Mouse (Mus musculus): ENCODE measurements around the gene Trmt11.
"Not testable (repeated sequence)": the region's sequence is repeated elsewhere in the genome, so short reads cannot be mapped to it uniquely, and the experiment has no call there.

Gene Trmt11

DNA sequence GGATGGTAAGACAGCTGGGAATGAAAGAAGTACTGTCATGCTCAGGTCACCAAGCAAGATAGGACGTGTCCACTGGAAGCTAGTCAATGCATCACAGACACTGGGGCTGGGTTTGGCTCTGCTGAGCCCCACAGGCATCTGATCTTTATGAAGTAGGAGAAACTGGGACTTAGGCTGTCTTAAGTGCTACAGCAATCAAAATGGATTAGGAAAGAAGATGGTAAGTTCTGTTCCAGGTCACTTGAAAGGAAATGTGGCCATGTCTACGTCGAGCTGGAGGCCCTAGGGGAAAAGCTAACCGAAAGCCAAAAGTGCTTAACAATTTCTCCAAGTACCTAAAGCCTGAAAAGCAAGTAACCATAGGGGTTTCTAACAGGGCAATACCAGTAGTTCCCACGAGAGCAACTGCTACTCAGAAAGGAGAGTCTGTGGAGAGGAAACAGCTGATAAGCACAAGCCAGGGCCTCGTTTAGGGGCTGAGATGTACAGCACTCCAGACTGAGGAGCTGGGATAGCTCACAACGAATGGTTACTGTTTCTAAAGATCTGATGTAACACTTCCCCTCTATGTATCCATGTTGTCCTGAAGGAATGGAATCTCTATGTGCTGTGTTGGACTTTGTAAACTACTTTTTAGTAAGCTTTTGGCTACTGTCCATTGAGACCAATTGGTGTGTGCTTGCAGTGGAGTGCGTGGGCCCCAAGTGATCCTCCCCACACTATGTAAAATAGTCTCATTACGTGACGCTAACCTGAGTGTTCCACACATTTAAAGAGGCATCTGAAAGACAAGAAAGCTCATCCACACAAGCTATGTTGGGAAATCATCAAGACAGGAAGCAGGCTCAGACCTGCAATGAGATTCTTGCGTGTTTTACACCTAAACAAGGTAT is 44.6 kb downstream of the Trmt11 start:
- DNase-seq (ENCODE audit: low spot score in 2 of 2) = no peak

DNA sequence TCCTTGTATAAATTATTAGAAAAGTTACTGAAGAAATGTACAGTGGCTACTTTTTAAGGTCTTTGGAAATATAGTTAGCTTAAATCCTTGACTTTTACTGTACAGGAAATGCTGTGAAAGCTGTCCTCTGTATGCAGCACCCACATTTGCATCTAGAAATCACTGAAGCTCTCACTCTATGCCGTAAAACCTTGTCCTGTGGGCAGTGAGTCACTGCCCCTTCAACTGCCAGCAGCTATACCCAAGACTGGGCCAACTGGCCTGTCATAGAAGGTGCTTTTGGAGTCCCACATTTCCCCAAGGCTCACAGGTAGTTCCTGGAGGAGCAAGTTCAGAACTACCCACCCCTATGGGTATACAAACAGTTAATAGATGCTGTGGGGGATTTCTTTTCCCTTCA is 48.2 kb downstream of the Trmt11 start:
- no peak for DNase-seq (ENCODE audit: low spot score in 2 of 2)

DNA sequence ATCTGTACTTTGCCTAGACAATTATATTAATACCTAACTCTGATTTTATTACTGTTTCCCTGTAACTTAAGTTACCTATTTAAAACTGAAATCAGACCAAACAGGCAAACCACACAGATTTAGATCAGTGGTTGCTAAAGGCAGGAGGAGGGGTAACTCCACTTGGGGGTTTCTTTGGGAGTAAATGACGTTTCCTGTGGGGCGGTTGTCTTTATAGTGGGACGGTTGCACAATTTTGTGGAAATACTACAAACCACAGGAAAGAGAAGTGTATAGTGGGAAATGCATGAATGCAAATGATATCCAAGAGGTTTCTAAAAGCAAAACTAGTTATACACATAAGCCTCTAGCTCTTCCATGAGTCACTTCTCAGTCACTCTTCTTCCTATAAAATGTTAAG is 50.6 kb downstream of the Trmt11 start:
- DNase-seq (ENCODE audit: low spot score in 2 of 2) = no peak

DNA sequence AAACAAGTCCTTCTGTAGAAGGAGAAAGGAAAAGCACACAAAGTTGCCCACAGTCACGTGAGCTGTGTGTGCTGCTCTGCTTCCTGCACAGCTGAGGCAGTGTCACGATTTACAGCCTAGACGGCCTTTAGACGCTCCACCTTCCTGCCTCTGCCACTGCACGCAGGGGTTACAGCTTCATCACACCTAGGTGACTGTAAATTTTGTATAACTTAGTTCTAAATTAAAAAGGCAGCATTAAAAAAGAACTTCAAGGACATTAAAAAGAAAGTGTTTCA is 62.1 kb downstream of the Trmt11 start:
- DNase-seq (ENCODE audit: low spot score in 2 of 2) = no peak

DNA sequence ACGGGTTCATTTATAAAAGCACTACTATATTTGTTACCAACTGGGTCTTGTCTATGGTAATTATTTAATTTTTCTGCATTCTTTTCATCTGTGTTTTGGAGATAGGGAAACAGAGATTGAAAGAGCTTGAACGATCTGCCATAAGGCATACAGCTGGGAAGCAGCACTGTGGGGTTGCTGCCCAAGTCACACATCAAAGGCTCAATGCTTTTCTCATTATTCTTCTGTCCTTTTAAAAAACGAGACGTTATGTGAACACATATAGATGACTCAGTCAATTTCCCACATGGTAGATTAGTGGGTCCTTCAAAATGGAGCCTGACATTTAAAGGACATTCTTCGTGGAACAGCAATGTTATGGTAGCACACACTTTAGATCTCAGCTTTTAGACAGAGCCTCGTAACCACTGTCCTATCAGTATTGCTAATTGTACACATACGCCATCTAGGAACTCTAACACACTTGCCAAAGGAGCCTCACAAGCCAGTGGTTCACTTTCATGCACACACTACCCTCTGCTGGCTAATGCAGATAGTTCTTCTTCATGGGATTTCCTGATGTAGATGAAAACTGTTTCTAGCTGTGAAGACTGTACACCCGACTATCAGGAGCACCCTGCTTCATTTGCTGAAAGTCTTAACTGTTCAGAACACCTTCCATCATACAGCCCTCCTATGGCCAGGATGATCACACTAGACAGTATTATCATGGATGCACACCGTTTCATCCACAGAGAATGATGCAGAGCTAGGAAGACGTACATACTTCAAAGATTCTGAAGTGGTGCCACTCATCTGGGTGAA is 62.6 kb downstream of the Trmt11 start:
- DNase-seq (ENCODE audit: low spot score in 2 of 2) = peak in 1 of 2 experiments; percentile 3

DNA sequence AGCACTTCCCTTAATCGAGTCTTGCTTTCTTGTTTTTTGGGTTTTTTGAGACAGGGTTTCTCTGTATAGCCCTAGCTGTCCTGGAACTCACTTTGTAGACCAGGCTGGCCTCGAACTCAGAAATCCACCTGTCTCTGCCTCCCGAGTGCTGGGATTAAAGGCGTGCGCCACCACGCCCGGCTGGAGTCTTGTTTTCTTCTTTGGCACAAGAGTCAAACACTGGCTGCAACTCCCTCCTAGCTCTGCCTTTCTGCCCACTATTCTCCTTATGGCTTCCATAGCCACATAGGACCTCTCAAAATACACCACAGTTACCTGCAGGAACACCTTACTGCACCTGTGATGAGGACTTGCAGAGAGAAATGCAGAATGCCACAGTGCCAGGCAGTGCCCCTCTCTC is 64.6 kb downstream of the Trmt11 start:
- not testable (repeated sequence) for DNase-seq (ENCODE audit: low spot score in 2 of 2)

DNA sequence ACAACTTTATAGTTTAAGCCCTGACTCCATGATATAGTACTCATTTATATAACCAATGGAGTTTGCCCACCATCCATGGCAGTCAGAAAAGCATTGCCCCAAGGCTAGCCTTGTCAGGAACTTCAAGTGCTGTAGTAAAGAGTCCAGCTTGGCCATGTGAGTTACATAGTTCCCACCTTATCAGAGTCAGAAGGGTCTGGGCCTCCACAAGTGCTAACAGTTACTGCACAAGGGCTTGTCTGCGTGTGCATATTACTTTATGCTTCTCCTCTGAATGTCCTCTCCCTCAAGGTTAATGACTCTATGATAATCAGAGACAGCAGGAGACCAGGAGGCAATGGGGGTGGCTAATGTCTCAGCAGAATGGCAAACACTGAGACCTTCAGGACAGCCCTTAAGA is 73.4 kb downstream of the Trmt11 start:
- no peak for DNase-seq (ENCODE audit: low spot score in 2 of 2)

DNA sequence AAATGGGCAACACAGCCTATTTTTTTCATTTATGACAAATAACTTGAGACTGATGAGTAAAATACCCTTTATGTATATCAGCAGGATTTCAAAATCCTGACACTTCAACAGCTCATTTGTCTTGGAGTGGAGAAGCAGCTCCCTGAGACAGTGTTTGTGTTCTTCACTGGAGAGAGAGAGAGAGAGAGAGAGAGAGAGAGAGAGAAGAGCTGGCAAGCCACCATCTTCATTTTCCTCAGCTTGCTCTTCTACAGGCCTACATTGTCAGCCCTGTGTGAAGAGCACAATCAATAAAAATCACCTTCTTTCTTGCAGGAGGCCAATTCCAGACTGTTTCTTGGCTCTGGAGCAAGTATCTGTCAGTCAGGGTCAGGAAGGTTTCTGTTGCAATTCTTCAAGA is 78.8 kb downstream of the Trmt11 start:
- no peak for DNase-seq (ENCODE audit: low spot score in 2 of 2)

DNA sequence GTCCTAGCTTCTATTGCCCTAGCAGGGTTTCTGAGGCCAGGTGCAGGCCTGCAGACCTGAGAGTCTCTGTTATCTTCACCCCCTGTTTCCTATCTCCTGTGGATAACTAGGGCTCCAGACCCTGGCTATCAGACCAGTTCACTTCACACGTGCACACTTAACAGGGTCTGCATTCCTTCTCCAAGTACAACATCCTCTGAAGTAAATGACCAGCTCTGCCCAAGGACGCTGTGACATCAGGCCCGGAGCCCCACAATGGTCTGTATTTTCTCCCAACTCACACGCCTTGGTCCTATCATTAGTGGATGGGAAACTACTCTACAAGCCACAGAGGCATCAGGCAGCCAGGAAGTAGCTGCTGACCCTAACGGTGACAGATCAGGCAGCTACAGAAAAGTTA is 81.4 kb downstream of the Trmt11 start:
- no peak for DNase-seq (ENCODE audit: low spot score in 2 of 2)

DNA sequence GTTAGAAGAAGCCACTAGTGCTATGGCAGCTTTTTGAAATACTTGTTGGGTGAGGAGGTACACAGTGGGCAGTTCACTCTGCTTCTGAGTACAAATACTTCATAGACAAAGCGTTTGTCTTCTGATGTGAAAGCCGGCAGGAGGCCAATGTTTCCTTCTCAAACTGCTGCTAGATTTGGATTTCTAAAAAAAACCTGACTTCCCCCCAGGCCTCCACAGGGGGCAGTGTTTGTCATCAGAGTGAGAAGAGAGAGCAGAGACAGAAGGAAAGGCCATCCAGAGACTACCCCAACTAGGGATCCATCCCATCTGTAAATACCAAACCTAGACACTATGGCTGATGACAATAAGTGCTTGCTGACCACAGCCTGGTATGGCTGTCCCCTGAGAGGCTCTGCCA is 83.3 kb downstream of the Trmt11 start:
- DNase-seq (ENCODE audit: low spot score in 2 of 2) = no peak

DNA sequence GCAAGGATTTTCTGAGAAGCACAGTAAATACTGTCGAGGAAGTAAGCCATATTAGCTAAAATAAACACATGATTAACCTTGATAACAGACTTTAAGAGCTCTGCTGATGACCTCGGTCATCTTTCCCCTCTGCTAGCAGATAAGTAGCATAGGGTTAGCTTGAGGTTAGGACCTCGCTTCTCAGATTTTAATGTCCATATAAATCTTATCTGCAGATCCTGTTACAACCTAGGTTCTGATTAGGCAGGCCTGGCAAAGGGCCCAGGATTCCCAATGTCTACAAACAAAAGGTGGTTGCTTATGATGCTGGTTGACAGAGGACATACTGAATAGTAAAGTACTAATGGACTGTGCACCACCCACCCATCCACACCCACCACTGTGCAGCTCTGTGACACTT is 83.8 kb downstream of the Trmt11 start:
- DNase-seq (ENCODE audit: low spot score in 2 of 2) = no peak

DNA sequence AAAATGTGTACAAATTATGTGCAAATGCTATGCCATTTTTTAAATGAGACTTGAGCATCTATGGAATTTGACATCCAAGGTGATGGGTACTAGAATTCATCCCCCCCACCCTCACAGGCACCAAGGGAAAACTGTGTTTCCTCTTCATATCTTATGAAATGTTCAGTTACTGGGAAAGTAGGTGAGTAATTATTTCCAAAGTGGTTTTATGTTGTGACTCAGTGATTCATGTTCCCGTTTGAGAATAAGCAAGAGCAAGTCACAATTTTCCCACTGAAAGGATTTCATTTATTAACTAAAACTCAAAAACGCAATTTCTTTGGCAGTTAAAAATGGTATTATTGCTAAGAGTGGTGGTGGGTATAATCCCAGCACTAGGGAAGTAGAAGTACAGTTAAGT is 95.8 kb downstream of the Trmt11 start:
- no peak for DNase-seq (ENCODE audit: low spot score in 2 of 2)

DNA sequence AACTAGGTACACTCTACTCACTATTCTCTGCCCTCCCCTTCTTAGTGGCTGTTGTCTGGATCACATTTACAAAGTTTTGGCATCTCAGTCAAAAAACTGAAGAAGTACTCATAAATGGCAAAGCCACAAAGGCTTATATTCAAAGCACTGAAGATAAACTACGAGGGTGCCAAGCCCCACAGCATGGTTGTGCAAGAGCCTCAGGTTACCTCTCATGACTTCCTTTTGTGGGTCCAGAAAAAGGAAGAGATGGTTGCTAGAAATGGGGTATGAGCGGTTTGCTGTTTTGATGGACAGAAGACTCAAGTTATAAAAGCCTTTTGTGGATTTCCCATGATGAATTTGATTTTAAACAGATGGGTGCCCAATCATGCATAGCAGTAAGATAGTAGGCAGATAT is 97.4 kb downstream of the Trmt11 start:
- DNase-seq (ENCODE audit: low spot score in 2 of 2) = no peak

DNA sequence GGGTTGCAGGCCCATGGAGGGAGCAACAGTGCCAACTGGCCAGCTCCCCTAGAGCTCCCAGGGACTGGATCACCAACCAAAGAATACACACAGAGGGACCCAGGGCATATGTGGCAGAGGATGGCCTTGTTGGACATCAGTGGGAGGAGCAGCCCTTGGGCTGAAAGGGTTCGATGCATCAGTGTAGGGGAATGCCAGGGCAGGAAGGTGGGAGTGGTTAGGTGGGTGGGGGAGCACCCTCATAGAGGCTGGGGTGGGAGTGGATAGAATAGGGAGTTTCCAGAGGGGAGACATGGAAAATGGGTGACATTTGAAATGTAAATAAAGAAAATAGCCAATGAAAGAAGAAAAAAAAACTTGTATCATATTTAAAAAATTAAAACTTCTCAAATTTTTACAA is 97.8 kb downstream of the Trmt11 start:
- no peak for DNase-seq (ENCODE audit: low spot score in 2 of 2)

DNA sequence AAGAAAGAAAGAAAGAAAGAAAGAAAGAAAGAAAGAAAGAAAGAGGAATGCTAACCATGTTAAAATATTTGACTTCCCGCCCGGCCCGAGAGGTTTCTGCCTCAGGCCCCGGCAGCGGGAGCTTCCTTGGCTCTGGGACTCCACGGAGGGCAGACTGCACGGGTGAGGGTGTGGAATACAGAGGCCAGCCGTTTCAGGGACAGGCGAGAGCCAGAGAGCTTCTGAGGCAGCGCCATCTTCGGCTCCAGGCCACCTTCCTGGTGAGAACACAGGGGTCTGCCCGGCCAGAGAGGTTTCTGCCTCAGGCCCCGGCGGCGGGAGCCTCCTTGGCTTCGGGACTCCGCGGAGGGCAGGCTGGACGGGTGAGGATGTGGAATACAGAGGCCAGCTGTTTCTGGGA is 102.3 kb downstream of the Trmt11 start:
- not testable (repeated sequence) for DNase-seq (ENCODE audit: low spot score in 2 of 2)
